Mouse (Mus musculus): ENCODE data around the gene Cytl1. TPM values are rescaled to one million over a fixed set of nuclear protein-coding genes. Genes with fewer than 3 reads are reported as not detected.
A peak's percentile ranks its signal among the peaks of the same experiment; 100 is the strongest.

The Cytl1 gene
- 5.7 and 5.8 TPM in 2 replicates for polyA plus RNA-seq (2015; fragmentation: Nextera tagmentation; extraction: Ambion mirVana)

DNA sequence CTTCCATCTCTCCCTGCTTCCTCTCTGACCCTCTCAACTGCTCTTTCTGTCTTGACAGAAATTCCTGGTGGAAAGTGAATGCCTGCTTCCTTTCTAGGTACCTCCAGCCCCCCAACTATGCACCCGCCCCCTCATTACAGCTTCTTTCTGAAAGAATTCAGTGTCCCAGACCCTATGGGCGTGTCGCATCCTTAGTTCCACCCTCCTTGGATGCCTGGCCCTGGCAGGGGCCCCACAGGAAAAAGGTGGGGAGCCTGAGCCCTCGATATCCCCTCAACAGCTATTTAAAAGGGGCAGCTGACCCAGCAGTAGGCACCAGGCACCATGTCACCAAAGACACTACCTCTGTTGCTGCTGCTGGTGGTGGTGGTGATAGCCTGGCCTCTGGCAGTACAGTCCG is at the start of gene Cytl1:
Gene Cytl1 (plus strand): TSS at position 296 of the 400 bp plus-strand sequence.
- H3K9me3 ChIP-seq (ENCODE audit: low read length), result no peaks in the 10 kb centered on the region
- no peak for DNase-seq (ENCODE audit: low spot score)

DNA sequence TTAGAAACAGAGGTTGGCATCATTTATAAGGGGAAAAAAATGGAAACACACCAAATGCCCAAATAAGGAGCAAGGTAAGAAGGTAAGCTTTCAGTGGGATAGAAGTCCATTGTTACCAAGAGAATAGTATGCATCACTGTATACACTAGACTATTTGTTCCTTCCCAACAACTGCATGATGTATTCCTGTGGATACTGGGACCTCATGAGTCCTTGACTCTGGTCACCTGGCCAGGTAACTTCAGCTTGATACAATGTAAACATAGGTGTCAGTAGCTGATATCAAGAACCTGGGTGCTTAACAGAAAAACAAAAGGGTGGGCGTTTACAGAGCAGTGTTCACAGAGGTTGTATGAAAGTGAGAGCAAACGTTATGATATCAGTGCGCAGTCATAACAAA is 42.6 kb upstream of the Cytl1 start:
- H3K9ac ChIP-seq (replicated peaks; ENCODE audit: low read depth), result no peak overlapping the region
- TF ChIP-seq CTCF (IDR thresholded peaks at IDR 0.05), result no peak
- TF ChIP-seq EP300 (IDR thresholded peaks at IDR 0.05), result no peak
- ATAC-seq, result no peak
- H3K4me1 ChIP-seq (ENCODE audit: insufficient read depth, low read depth, low read length), result no peaks in the 10 kb centered on the region
- WGBS, result 55% methylated on average over 3 of the region's 3 CpGs
- no peak for DNase-seq (ENCODE audit: low spot score)
- no peaks in the 10 kb centered on the region for H3K36me3 ChIP-seq (ENCODE audit: insufficient read depth, low read length)
- H3K9me3 ChIP-seq (ENCODE audit: low read length), result no peaks in the 10 kb centered on the region
- no peaks in the 10 kb centered on the region for H3K27me3 ChIP-seq (replicated peaks; ENCODE audit: insufficient read depth, low read length)
- no peak overlapping the region for H3K4me2 ChIP-seq (replicated peaks; ENCODE audit: low read depth, low read length)
- no peak overlapping the region for H3K4me3 ChIP-seq (ENCODE audit: low read depth, low read length)
- H3K27ac ChIP-seq (ENCODE audit: low read length), result no peak overlapping the region

More for the DNA sequence above, at the start of gene Cytl1:
- Histone ChIP-seq H3K4me3 (ENCODE audit: low read depth, low read length) (no peak within 1 kb of the TSS), H3K27ac (ENCODE audit: low read length) (no peak within 1 kb of the TSS), H3K4me2 (replicated peaks; ENCODE audit: low read depth, low read length) (no peak within 1 kb of the TSS), H3K9ac (replicated peaks; ENCODE audit: low read depth) (no peak within 1 kb of the TSS), H3K4me1 (ENCODE audit: insufficient read depth, low read depth, low read length) (no peaks in the 10 kb centered on the region), H3K27me3 (replicated peaks; ENCODE audit: insufficient read depth, low read length) (no peaks in the 10 kb centered on the region), H3K36me3 (ENCODE audit: insufficient read depth, low read length) (no peaks in the 10 kb centered on the region)
- WGBS, result 21% methylated on average over 5 of the region's 5 CpGs
- TF ChIP-seq EP300 (IDR thresholded peaks at IDR 0.05) (no peak), CTCF (IDR thresholded peaks at IDR 0.05) (no peak)
- no peak for ATAC-seq

DNA sequence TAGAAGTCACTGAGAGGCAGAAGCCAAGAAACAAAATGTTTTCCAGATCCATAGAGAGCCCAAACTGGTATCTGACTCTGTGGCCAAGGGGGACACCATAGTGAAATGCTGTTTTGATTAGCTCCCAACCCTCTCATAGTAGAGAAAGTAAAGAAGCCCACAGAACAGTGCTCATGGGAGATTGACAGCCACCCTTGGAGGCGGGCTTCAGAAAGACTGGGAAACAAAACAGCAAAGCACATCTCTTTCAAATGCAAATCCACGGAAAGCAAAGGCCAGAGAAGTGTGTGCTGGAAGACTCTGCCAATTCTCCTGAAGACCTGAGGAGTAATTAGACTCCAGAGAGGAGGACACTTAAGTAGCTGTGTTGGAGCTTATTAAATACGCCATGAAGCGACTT is 39.5 kb upstream of the Cytl1 start:
- H3K27ac ChIP-seq (ENCODE audit: low read length), result no peak overlapping the region
- H3K9ac ChIP-seq (replicated peaks; ENCODE audit: low read depth), result no peak overlapping the region
- TF ChIP-seq EP300 (IDR thresholded peaks at IDR 0.05) (no peak), CTCF (IDR thresholded peaks at IDR 0.05) (no peak)
- no peaks in the 10 kb centered on the region for H3K9me3 ChIP-seq (ENCODE audit: low read length)
- 48% methylated on average over 4 of the region's 4 CpGs for WGBS
- H3K27me3 ChIP-seq (replicated peaks; ENCODE audit: insufficient read depth, low read length), result no peaks in the 10 kb centered on the region
- H3K4me1 ChIP-seq (ENCODE audit: insufficient read depth, low read depth, low read length), result no peaks in the 10 kb centered on the region
- DNase-seq (ENCODE audit: low spot score), result no peak
- no peak overlapping the region for H3K4me2 ChIP-seq (replicated peaks; ENCODE audit: low read depth, low read length)
- no peaks in the 10 kb centered on the region for H3K36me3 ChIP-seq (ENCODE audit: insufficient read depth, low read length)
- H3K4me3 ChIP-seq (ENCODE audit: low read depth, low read length), result no peak overlapping the region
- no peak for ATAC-seq

DNA sequence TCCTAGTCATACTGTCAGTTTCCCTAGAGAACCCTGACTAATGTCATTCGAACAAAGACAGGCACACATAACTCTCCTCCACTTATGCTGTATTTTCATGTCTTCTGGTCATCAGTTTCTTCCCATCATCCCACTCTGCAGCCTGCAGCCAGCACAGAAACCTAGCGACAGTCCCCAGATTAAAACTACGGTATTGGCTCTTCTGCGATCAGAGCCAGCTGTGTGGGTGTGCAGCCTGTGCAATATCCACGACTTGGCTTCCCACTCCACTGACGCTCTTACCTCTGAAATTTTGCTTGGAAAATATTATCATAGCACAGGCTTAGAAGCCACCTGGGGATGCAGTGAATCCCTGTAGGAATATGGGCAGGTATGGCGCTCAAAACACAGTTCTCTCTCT is 38.0 kb upstream of the Cytl1 start:
- no peaks in the 10 kb centered on the region for H3K4me1 ChIP-seq (ENCODE audit: insufficient read depth, low read depth, low read length)
- no peak overlapping the region for H3K4me3 ChIP-seq (ENCODE audit: low read depth, low read length)
- no peak overlapping the region for H3K27ac ChIP-seq (ENCODE audit: low read length)
- H3K4me2 ChIP-seq (replicated peaks; ENCODE audit: low read depth, low read length), result no peak overlapping the region
- H3K36me3 ChIP-seq (ENCODE audit: insufficient read depth, low read length), result no peaks in the 10 kb centered on the region
- ATAC-seq, result no peak
- no peak overlapping the region for H3K9ac ChIP-seq (replicated peaks; ENCODE audit: low read depth)
- no peak for TF ChIP-seq EP300 (IDR thresholded peaks at IDR 0.05)
- TF ChIP-seq CTCF (IDR thresholded peaks at IDR 0.05), result no peak
- no peaks in the 10 kb centered on the region for H3K27me3 ChIP-seq (replicated peaks; ENCODE audit: insufficient read depth, low read length)
- no peaks in the 10 kb centered on the region for H3K9me3 ChIP-seq (ENCODE audit: low read length)
- no peak for DNase-seq (ENCODE audit: low spot score)
- 80% methylated on average over 7 of the region's 7 CpGs for WGBS

DNA sequence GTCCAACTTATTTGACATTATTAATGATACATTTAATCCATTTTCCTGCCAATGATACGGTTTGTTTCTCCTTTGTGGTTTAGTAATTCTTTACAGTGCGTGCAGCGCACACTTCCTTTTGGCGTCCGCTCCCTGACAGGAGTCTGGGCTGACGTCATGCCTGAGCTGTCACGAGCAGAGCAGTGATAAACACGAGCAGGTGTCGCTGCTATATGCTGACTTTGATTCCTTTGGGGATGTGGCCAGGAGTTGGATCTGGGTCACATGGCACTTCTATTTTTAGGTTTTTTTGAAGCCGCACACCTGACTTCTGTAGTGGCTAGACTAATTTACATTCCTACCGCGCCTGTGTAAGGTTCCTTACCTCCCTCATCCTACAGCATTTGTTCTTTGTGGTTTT is 35.6 kb upstream of the Cytl1 start:
- H3K4me2 ChIP-seq (replicated peaks; ENCODE audit: low read depth, low read length), result no peak overlapping the region
- no peak overlapping the region for H3K9ac ChIP-seq (replicated peaks; ENCODE audit: low read depth)
- no peaks in the 10 kb centered on the region for H3K36me3 ChIP-seq (ENCODE audit: insufficient read depth, low read length)
- whole genome bisulfite sequencing, result 62% methylated on average over 12 of the region's 12 CpGs
- H3K9me3 ChIP-seq (ENCODE audit: low read length), result no peaks in the 10 kb centered on the region
- ATAC-seq (no peak), DNase-seq (ENCODE audit: low spot score) (no peak)
- H3K27me3 ChIP-seq (replicated peaks; ENCODE audit: insufficient read depth, low read length), result no peaks in the 10 kb centered on the region
- TF ChIP-seq EP300 (IDR thresholded peaks at IDR 0.05) (no peak), CTCF (IDR thresholded peaks at IDR 0.05) (no peak)
- H3K4me3 ChIP-seq (ENCODE audit: low read depth, low read length), result no peak overlapping the region
- no peaks in the 10 kb centered on the region for H3K4me1 ChIP-seq (ENCODE audit: insufficient read depth, low read depth, low read length)
- H3K27ac ChIP-seq (ENCODE audit: low read length), result no peak overlapping the region

DNA sequence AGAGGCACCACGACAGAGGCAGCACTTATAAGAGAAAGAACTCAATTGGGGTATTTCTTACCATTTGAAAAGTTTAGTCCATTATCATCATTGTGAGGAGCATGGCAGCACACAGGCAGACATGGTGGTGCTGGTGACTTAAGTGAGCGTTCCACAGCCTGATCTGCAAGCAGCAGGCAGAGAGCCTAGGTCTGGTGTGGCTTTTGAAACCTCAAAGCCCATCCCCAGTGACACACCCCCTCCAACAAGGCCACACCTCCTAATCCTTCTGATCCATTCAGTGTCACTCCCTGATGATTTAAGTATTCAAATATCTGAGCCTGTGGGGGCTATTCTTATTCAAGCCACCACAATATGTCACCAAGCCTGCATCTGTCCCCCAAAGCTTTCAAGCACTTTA is 30.4 kb upstream of the Cytl1 start:
- no peak for TF ChIP-seq CTCF (IDR thresholded peaks at IDR 0.05)
- no peak for TF ChIP-seq EP300 (IDR thresholded peaks at IDR 0.05)
- H3K27me3 ChIP-seq (replicated peaks; ENCODE audit: insufficient read depth, low read length), result no peaks in the 10 kb centered on the region
- no peaks in the 10 kb centered on the region for H3K4me1 ChIP-seq (ENCODE audit: insufficient read depth, low read depth, low read length)
- H3K9ac ChIP-seq (replicated peaks; ENCODE audit: low read depth), result no peak overlapping the region
- no peaks in the 10 kb centered on the region for H3K36me3 ChIP-seq (ENCODE audit: insufficient read depth, low read length)
- ATAC-seq (no peak), DNase-seq (ENCODE audit: low spot score) (no peak)
- no peaks in the 10 kb centered on the region for H3K9me3 ChIP-seq (ENCODE audit: low read length)
- no peak overlapping the region for H3K4me2 ChIP-seq (replicated peaks; ENCODE audit: low read depth, low read length)
- no peak overlapping the region for H3K4me3 ChIP-seq (ENCODE audit: low read depth, low read length)
- no peak overlapping the region for H3K27ac ChIP-seq (ENCODE audit: low read length)
- 80% methylated on average over 2 of the region's 2 CpGs for WGBS

DNA sequence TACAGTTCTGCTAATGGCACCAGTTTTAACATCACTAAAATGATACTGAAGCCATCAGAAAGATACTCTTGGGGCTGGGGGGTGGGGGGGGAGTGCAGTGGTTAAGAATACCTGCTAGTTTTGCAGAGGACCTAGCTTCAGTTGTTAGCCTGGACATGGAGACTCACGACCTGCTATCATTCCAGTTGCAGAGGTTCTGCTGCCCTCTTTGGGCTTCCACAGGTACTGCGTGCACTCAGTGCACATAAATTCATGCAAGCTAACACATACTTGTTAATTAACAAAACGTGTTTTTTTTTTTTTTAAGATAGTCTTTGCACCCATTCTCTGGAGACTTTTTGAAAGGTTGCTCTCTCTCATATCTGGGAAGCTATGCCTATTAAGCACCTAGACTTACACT is 27.2 kb upstream of the Cytl1 start:
- TF ChIP-seq CTCF (IDR thresholded peaks at IDR 0.05) (peak; percentile 12; the same call in 1 of the 2 replicates), EP300 (IDR thresholded peaks at IDR 0.05) (no peak)
- Histone ChIP-seq H3K27me3 (replicated peaks; ENCODE audit: insufficient read depth, low read length) (no peaks in the 10 kb centered on the region), H3K4me1 (ENCODE audit: insufficient read depth, low read depth, low read length) (no peaks in the 10 kb centered on the region), H3K27ac (ENCODE audit: low read length) (no peak overlapping the region), H3K4me3 (ENCODE audit: low read depth, low read length) (no peak overlapping the region), H3K4me2 (replicated peaks; ENCODE audit: low read depth, low read length) (no peak overlapping the region), H3K9ac (replicated peaks; ENCODE audit: low read depth) (no peak overlapping the region), H3K9me3 (ENCODE audit: low read length) (no peaks in the 10 kb centered on the region), H3K36me3 (ENCODE audit: insufficient read depth, low read length) (no peaks in the 10 kb centered on the region)
- ATAC-seq (no peak), DNase-seq (ENCODE audit: low spot score) (no peak)
- 66% methylated on average over 3 of the region's 3 CpGs for whole genome bisulfite sequencing
